Mouse (Mus musculus): ENCODE measurements around the gene Btbd3. TPM values are rescaled to one million over a fixed set of nuclear protein-coding genes. Genes with fewer than 3 reads are reported as not detected.

Gene Btbd3
- total RNA-seq, 2 experiments from 2014 or later, result 102 to 104 TPM

DNA sequence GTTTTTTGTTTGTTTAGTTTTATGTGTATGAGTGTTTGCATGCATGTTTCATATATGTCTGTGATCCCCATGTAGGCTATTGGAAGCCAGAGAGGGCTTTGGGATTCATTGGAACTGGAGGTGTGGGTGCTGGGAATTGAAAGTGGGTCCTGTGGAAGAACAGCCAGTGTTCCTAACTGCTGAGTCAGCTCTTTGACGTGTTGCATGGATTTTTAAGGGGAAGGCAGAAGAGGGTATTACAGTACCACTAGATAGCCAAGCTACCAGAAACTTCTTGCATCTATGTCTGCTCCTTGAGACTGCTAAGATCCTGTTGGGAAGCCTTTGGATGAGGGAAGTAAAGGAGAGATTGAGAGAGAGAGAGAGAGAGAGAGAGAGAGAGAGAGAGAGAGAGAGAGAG is 82.2 kb downstream of the Btbd3 start:
- intact Hi-C loops (cut with DNase I), result no loop called here
- DNase-seq (ENCODE audit: low spot score in 2 of 2), result no peak

DNA sequence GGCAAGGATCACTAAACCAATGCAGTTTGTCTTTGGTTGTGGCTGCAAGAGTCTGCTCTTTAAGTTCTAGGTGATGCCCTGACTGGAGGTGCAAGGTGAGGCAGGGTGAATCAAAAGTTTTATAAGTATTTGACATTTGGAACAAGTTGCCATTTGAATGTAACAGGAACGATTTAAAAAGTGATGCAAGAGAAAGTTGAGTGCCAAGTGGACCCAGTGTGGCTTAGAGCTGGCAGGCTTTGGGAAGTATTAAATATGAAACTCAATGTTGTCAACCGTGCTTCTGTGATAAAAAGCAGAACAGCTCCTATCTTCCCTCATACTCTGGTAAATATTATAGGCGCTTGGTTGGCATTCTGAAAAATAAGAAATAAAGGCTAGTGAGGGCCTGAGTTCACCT is 99.0 kb downstream of the Btbd3 start:
- intact Hi-C loops (cut with DNase I), result no loop called here
- DNase-seq (ENCODE audit: low spot score in 2 of 2), result no peak

DNA sequence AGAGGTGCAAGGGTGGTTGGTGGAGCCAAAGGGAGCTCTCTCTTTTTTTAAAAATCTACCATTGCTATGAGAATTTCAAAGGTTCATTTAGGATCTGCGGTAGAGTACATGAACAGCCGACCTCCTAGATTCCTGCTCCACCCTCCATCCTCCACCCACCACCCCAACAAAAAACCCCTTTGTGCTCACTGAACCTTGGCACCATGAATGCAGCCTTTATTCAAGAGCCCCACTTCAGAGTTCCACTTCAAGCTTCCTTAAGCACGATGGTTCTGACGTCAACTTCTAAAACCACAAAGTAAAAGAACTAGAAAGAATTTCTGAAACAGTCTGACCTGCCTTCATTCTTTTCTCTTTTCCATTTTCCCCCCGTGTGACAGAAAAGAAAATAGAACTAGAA is 106.1 kb downstream of the Btbd3 start:
- intact Hi-C loops (cut with DNase I), result no loop called here
- no peak for DNase-seq (ENCODE audit: low spot score in 2 of 2)

DNA sequence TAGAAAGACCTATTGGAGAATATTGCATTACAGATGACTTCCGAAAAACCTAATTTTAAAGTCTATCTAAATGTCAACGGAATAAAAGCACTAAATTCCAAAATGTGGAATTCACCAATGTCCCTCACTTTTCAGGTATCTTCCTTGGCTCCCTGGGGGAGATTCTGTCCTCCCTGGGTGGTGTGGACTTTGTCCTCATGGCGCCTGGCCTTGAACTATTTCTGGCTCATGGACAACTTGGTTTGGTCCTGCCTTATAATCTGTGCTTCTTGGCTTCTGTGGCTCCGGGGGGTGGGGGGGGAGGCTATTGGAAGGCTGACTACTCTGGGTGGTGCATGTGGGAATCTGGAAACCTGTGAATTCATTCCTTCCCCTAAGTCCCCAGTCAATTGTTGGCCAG is 109.0 kb downstream of the Btbd3 start:
- intact Hi-C loops (cut with DNase I), result no loop called here
- no peak for DNase-seq (ENCODE audit: low spot score in 2 of 2)

DNA sequence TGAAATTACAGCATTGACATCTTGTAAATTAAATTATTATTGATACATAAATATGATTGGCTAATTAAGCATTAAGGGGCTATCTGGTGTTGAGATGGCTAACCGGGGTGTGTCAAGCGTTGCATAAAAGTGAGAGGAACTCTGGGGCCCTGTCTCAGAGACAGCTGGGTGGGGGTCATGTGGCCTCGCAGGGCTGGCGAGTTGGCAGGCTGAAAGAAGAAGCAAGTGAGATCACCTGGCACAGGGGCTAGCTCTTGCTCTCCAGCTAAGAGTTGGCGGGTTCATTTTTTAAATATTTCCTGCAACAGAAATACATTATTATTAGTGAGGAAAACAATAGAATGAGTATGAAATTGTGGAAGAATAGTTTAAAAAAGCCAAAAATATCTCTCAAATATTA is 118.2 kb downstream of the Btbd3 start:
- intact Hi-C loops (cut with DNase I), result no loop called here

DNA sequence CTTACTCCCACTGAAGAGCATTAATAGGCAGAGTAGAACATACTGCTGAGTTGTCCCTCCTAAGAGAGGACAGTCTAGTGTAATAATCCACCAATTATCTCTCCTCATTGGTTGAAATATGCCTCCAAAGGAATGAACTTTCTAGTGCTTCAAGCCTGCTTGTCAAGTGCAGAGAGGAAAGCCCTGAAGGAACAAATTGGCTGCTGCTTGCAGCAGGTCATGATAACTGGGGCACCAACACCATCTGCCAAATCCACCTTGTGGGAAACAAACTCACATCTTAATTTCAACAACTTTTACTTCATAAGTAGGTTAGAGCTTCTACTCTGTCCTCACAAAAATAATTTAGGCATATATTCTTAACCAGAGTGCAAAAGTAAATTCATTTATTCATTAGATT is 122.5 kb downstream of the Btbd3 start:
- intact Hi-C loops (cut with DNase I), result no loop called here
- no peak for DNase-seq (ENCODE audit: low spot score in 2 of 2)

More for the DNA sequence above, 118.2 kb downstream of the Btbd3 start:
- no peak for DNase-seq (ENCODE audit: low spot score in 2 of 2)

DNA sequence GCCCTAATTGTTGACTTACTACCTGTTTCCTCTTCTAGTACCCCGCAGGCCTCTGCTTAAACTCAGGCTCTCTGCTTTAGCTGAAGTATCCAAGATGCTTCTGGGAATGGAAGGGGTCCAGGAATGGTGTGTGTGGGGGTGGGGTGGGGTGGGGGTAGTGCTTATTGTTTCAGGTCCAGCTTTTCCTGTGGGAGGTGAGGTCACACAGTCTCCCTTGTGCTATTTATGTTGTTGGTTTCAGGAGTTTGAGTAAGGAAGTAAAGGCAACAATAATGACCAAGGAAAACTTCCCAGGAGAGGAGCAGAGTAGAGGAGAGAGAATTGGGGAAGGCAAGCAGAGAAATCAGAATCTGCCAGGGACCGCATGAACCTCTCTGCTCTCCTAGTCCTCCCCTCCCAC is 128.4 kb downstream of the Btbd3 start:
- intact Hi-C loops (cut with DNase I), result no loop called here

DNA sequence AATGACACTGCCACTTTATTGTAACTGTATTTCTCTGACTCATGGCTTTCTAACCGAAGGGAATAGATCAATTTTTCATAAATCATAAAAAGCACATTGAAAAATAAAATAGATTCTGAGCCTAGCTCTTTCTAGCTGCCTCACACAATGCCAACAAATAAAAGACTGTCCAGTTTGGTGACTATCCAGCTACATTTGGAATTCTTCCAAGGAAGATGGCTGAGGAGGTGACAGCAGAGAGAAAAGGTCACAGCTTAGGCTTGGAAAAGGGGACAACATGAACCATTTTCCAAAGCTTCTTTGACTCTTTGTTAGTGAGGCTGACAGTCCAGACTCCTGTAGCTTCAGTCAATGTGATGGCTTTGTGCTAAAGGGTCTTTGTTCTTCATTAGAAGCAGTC is 132.2 kb downstream of the Btbd3 start:
- DNase-seq (ENCODE audit: low spot score in 2 of 2), result no peak
- intact Hi-C loops (cut with DNase I), result no loop called here

More for the DNA sequence above, 128.4 kb downstream of the Btbd3 start:
- no peak for DNase-seq (ENCODE audit: low spot score in 2 of 2)

DNA sequence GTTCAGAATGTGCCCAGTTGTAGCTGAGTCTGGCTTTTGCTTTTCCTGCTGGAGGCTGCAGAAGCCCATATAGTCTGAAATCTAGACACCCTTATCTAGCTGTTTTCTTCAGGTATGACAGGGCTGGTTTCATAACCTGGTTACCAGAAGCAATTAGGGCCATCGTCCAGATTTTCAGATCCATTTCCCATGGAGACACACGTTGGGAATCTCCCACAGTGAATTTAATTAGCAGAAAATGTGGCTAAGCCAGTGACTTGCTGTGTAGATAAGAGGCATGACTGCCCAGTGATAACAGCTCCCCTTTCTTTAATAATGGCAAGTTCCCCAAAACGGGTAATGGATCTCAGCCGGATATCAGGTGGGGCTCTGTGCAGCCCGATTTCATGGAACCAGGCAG is 146.7 kb downstream of the Btbd3 start:
- no peak for DNase-seq (ENCODE audit: low spot score in 2 of 2)
- intact Hi-C loops (cut with DNase I), result no loop called here

DNA sequence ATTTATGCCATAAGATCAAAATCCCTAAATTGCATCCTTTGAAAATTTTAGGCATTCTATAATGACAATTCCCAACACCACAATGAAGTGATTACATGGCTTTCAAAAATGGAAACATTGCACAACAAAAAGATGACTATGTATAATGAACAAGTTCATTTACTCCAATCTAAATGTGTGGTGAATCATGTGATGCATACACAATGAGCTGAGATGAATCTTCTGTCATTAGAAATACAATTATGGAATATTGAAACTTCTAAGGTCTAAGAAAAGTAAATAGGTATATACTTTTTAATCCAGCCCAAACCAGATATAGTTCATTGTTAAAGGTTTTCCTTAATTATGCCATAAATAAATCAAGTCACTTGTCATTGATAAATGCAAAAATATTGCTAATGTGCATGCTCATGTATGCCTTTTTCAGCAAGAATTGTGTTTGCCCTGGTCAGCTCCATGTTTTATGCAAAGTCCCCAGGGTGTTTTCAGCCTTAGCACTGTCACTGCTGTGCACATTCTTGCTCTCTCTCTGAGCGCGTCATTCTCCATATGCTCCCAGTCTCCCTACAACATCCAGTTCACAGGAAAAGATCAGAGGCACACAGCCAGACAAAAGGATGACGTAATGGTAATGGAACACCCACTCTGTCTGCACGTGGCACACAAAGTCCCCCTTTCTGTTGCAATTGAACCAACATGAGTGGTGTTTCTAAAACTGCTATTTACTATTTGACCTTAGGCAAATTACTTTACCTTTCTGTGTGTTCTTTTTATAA is 149.6 kb downstream of the Btbd3 start:
- intact Hi-C loops (cut with DNase I), result no loop called here
- DNase-seq (ENCODE audit: low spot score in 2 of 2), result peak; percentile 30 to 39

DNA sequence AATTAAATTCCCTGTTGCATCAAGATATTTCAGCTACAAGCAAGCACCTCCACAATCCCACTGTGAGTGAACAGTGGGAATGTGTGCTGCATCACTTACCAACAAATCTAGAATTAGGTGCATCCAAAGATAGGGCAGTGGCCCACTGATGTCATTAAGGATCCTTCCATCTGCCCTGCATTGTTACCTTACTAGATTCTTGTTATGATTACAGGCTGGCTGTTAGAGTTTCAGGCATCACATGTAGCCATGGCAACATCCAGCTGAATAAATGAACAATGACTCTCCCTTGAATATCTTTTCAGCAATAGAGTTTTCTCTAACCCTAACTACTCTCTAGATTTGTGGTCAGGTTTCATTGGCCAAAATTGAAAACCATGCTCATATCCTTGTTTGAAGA is 150.3 kb downstream of the Btbd3 start:
- intact Hi-C loops (cut with DNase I), result no loop called here
- peak in 1 of 2 experiments; percentile 9 for DNase-seq (ENCODE audit: low spot score in 2 of 2)

DNA sequence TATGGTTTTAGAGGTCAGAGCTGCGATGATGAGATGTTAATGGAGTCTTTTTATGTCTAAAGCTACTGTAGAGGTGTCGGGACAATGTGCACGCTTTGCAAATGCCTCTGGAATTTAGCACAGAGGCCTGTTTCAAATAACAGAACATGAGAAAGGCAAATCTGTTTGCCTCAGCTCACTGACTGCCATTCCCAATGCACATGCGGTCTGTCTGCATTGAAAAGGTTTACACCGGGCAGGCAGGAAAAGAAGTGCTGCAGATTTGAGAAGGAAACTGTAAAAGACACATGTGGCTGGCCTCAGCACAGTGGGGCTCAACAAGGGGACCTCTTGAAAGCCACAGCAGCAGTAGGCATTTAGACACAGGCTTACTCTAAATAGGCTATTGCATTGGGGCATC is 156.2 kb downstream of the Btbd3 start:
- intact Hi-C loops (cut with DNase I), result no loop called here
- DNase-seq (ENCODE audit: low spot score in 2 of 2), result no peak

DNA sequence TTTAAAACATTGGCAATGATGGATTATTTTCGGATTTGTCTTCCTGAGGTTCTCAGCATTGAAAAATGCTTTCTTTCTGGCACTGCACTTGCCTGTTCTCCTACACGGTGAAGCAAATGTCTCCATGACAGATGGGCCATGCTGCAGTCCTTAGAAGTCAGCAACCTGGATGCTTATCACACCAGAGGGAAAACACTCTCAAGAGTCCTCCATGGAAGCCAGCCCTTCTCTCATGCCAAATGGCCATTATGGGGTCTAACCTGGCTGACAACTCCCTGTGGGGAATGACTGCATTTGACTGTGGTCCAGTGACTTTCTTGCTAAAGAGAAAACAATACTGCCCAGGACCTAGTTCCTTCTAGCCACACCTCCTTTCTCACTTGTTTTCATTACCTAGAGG is 166.0 kb downstream of the Btbd3 start:
- intact Hi-C loops (cut with DNase I), result no loop called here
- no peak for DNase-seq (ENCODE audit: low spot score in 2 of 2)

DNA sequence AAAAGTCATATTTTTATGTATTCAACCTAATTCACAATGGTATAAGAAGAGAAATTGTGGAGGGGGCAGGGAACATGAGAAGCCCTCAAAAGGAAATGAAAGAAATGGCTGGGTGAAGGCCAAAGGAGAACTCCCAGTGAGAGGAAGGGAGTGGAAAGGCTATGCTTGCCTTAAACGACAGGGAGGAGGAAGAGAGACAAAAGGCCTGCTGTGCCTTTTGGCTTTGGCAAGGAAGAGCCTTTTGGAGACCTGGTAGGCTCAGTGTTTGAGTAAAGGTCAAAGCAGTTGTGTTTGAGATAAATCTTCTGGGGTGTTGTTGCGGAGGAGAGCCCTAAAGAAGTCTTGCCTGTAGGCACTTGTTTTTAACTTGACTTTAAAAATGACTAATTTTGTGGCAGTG is 175.6 kb downstream of the Btbd3 start:
- intact Hi-C loops (cut with DNase I), result no loop called here
- DNase-seq (ENCODE audit: low spot score in 2 of 2), result no peak

DNA sequence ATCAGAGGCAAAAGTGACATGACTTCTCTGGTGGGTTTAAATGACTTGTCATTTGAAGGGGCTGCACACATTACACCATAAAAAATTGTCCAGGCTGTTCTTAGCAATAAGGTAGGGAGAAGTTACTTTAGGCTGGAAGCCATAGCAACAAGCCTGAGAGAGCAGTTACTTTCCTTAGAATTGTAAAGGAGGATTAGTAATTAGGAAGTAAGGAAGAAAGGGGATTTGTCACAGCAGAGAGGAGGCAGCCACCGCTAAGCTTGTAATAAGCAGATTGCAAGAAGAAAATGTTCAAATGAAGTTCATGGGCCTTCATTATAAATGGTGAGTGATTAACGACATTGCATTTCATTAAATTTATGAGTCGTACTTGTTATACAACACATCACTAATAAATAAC is 190.1 kb downstream of the Btbd3 start:
- intact Hi-C loops (cut with DNase I), result no loop called here
- no peak for DNase-seq (ENCODE audit: low spot score in 2 of 2)

DNA sequence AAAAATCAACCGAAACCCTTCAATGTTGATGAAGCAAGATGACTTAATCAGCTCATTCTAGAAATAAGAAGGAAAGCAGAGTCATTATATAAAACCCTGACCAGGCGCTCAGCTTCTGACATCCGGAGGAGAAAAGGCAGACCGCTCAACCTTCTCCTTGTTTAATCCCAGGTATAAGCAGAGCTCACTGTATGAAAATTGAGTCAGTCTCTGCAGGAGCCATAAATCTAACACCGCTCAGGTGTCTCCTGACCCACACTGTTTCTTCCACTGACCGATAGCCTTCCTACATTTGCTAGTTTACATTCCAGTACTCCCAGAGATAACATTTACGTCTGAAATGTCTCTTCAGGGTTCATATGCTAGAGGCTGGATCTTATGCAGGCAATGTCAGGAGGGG is 190.6 kb downstream of the Btbd3 start:
- intact Hi-C loops (cut with DNase I), result no loop called here
- no peak for DNase-seq (ENCODE audit: low spot score in 2 of 2)

DNA sequence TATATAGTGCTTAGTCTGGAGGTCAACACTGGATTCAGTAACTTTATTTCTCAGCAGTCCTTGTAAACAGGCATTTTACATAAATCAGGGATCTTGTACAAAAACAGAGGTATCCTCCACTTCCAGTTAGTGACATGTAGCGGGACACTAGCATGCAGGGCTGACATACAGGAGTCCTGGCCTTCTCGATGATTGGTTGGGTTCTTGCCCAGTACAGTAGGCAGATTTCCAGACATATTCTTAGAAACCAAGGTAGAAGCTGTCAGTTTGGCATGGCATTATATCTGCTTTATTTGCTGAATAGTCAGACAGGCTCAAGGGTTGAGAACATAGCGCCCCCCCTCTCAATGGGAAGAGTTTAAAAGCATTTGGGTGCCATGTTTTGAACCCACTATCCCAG is 191.3 kb downstream of the Btbd3 start:
- intact Hi-C loops (cut with DNase I), result no loop called here
- DNase-seq (ENCODE audit: low spot score in 2 of 2), result no peak

DNA sequence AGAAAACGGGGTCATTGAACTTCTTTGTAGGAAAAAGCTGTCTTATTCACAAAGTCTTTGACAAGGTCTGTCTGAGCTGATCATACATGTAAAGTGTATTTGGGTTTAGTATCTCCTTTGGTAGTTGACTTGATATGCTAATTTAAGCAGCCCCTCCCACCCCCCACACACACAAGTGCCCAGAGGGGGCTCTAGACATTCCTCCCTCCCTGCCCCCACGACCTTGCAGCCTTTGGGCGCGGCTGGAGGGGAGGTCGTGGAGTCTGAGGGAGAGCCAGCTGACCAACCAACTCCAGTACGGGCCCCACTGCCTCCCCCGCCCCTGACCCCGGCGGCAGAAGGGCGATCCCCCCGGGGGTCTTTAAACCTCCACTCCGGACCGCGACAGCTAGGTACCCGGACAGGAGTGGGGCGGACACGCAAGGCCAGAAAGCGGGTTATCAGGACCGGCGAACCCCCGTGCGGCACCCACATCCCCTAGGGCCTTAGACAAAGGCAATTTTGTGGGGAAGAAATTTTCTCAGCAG is 211.7 kb downstream of the Btbd3 start:
- intact Hi-C loops (cut with DNase I), result no loop called here
- no peak for DNase-seq (ENCODE audit: low spot score in 2 of 2)

DNA sequence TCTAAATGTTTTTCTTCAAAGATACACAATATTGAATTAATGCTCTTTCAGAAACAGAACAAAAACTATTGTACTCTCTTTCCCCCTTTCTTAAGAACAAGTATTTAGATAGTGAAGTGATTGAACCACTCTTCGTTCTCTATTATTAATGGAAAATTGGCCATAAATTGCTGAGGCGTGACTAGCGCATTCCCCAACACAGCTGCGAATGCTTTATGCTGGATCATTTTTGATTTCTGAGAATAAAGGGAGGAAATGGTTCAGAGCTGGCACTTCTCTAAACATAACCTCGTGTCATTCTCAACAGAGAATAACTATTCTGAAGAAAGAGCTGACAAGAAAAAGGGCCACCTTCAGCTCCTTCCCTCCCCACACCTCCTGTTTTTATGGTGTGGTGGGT is 217.0 kb downstream of the Btbd3 start:
- intact Hi-C loops (cut with DNase I), result no loop called here
- DNase-seq (ENCODE audit: low spot score in 2 of 2), result no peak

DNA sequence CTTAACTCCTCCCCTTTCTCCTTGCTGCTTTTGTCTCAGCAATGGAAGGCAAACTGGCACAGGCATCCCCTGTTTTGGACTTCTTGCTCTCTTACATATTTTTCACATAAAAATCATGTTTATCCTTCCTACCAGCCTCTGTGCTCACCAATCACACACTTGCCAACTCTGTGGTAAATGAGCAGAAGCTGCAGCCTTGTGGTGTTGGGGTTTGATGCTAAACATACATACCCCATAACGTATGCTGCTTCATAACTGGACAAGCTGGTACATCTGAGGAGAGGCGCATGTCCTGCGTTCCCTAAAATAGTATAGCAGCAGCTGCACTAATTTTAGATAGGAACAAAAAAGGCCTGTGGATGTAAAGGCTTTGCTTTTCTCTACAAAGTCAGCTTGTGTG is 220.1 kb downstream of the Btbd3 start:
- intact Hi-C loops (cut with DNase I), result loop anchor here (5.0 kb wide), 1 partner anchor 346 kb away; no protein-coding TSS in a partner anchor

DNA sequence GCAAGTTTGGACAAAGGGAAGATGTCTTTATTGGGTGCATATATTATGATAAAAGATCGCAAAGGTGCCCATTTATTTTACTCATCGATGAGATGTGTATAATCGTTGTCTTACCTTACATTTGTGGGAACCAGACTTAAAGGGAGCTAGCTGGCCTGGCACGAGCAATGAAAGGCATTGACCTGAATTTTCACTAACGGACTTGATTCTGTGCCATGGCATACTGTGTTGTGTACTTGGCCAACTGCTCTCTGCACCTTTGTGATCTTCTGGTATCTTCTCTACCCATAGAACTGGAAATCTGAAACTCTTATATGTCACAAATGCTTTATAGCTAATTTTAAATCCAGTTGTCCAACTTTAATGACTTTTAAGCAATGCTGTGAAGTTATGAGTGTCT is 220.9 kb downstream of the Btbd3 start:
- intact Hi-C loops (cut with DNase I), result loop anchor here (5.0 kb wide), 1 partner anchor 345 kb away; no protein-coding TSS in a partner anchor
- no peak for DNase-seq (ENCODE audit: low spot score in 2 of 2)

More for the DNA sequence above, 220.1 kb downstream of the Btbd3 start:
- peak; percentile 59 to 88 for DNase-seq (ENCODE audit: low spot score in 2 of 2)
